Mouse (Mus musculus): ENCODE measurements around the gene Wdr70. TPM values are rescaled to one million over a fixed set of nuclear protein-coding genes. Genes with fewer than 3 reads are reported as not detected.
A peak's percentile ranks its signal among the peaks of the same experiment; 100 is the strongest.

Gene Wdr70
- polyA plus RNA-seq, 1 experiment from 2014 or later, result 43.0 TPM

DNA sequence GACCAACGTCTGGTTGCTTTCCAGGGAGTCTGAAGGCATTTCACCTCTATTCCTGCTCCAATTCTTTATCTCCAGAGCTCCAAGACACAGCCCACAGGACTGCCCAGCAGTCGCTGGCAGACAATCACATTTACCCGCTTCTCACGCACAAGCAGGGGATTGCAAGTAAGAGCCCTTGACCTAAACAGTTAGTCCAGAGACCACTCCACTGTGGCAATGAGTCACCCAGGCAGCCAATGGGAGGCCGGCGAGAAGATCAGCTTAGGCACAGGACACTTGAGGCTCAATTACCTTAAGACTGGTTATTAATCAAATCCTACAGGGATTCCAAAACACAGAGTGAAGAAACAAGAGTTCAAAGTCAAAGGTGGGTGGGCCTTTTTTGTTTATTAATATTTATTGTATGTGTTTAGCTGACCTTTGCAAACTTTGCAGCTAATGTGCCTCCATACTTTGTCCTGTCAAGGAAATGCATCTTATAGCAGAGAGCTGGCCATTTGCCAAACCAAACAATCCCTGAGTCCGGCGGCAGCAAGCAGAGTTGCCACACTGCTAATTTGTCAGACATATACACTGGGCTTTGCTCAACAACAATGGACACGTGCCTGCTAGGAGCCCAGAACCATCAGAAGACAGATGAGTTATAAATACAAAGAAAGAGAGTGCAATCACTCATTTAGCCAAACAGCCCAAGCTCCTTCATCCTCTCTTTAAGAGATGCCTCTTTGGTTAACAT lies 207.3 kb downstream of the Wdr70 start:
- Histone ChIP-seq H3K4me1 (ENCODE audit: control insufficient read depth, insufficient read depth, low read length) (peaks cover 9% of the 10 kb centered on the region; the same call in 1 of the 2 replicates), H3K27ac (ENCODE audit: low read length) (peak overlapping the region; percentile 16), H3K9ac (ENCODE audit: low read length) (no peak overlapping the region), H3K4me2 (ENCODE audit: low read depth, low read length) (no peak overlapping the region), H3K27me3 (ENCODE audit: control insufficient read depth, insufficient read depth, low read length) (no peaks in the 10 kb centered on the region), H3K4me3 (replicated peaks; ENCODE audit: low read length) (no peak overlapping the region), H3K9me3 (replicated peaks; ENCODE audit: control insufficient read depth, low read length) (no peaks in the 10 kb centered on the region), H3K36me3 (ENCODE audit: control insufficient read depth, insufficient read depth, low read length) (no peaks in the 10 kb centered on the region)
- ATAC-seq (ENCODE audit: insufficient read depth, low FRiP score), result peak; percentile 59
- 31% methylated on average over 9 of the region's 9 CpGs for WGBS

DNA sequence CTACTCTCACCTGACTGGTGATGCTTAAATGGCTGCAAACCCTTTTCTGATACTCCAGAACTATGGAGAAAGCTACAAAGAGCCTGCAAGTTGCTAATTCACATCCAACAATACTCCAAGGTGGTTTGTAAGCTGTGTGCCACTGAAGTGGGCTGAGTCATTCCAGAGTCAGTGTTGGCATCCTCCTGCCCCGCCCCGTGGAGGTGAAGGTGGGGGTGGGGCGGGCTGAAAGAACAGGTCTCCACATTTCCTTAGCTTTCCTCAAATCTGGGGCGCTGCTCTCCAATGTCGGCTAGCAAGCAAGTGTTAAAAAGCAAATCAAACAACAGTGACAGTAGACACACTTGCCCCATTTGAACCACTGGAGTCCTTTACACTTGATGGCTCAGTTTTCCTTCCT lies 208.7 kb downstream of the Wdr70 start:
- Histone ChIP-seq H3K4me3 (replicated peaks; ENCODE audit: low read length) (no peak overlapping the region), H3K27ac (ENCODE audit: low read length) (no peak overlapping the region), H3K9me3 (replicated peaks; ENCODE audit: control insufficient read depth, low read length) (no peaks in the 10 kb centered on the region), H3K4me2 (ENCODE audit: low read depth, low read length) (no peak overlapping the region), H3K36me3 (ENCODE audit: control insufficient read depth, insufficient read depth, low read length) (no peaks in the 10 kb centered on the region), H3K27me3 (ENCODE audit: control insufficient read depth, insufficient read depth, low read length) (no peaks in the 10 kb centered on the region), H3K4me1 (ENCODE audit: control insufficient read depth, insufficient read depth, low read length) (peaks cover 9% of the 10 kb centered on the region; the same call in 1 of the 2 replicates), H3K9ac (ENCODE audit: low read length) (no peak overlapping the region)
- no peak for ATAC-seq (ENCODE audit: insufficient read depth, low FRiP score)
- WGBS, result 71% methylated on average over 5 of the region's 5 CpGs

DNA sequence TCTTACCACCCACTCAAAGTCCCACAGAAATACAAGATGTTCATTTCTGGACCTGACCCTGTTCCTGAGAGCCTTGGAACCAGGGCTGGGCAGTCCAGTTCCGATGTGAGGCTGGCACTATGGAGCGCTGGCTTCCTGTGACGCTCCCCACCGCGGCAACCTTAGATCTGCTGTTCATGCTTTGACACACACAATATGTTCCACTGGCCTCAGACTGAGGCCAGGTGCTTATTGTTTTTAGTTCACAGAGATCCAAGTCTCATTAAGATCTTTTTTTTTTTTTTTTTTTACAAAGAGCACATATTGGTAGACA lies 209.7 kb downstream of the Wdr70 start:
- WGBS, result 80% methylated on average over 5 of the region's 5 CpGs
- Histone ChIP-seq H3K4me3 (replicated peaks; ENCODE audit: low read length) (no peak overlapping the region), H3K36me3 (ENCODE audit: control insufficient read depth, insufficient read depth, low read length) (no peaks in the 10 kb centered on the region), H3K9ac (ENCODE audit: low read length) (no peak overlapping the region), H3K27me3 (ENCODE audit: control insufficient read depth, insufficient read depth, low read length) (no peaks in the 10 kb centered on the region), H3K27ac (ENCODE audit: low read length) (no peak overlapping the region), H3K9me3 (replicated peaks; ENCODE audit: control insufficient read depth, low read length) (no peaks in the 10 kb centered on the region), H3K4me2 (ENCODE audit: low read depth, low read length) (no peak overlapping the region), H3K4me1 (ENCODE audit: control insufficient read depth, insufficient read depth, low read length) (peaks cover 9% of the 10 kb centered on the region; the same call in 1 of the 2 replicates)
- ATAC-seq (ENCODE audit: insufficient read depth, low FRiP score), result no peak

DNA sequence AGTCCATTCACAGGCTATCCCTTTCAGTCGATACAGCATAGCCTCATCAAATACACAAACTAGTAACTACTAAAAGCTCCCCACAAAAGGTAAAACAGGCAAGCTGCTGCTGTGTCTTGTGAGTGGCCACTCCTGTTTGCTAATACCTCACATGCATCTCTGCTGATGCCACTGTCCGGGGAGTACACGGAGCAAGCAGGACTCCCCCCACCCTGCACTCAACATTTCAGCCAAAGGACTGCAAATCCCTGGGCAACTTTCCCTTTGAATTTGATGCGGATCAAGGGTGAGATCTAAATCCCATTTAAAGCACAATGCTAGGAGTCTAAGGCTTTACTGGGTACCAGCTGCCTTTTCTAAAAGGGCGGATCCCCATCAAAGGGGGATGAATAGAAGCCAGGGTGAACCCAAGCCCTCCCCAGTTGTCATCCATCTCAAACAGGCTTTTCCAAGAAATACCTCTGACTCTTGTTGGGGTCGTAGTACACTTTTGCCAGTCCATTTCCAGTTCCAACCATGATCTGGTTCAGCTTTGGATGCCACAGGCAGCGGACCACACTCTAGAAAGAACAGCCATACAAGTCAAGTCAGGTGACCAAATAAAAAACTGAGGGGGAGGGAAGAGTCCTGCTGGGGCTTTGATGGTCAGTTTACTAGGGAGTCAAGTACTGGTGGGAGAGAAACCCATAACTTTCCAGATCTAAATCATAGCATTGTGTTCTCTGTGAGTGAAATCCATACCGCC lies 210.2 kb downstream of the Wdr70 start:
- Histone ChIP-seq H3K4me1 (ENCODE audit: control insufficient read depth, insufficient read depth, low read length) (peaks cover 9% of the 10 kb centered on the region; the same call in 1 of the 2 replicates), H3K4me2 (ENCODE audit: low read depth, low read length) (no peak overlapping the region), H3K9ac (ENCODE audit: low read length) (no peak overlapping the region), H3K27me3 (ENCODE audit: control insufficient read depth, insufficient read depth, low read length) (no peaks in the 10 kb centered on the region), H3K4me3 (replicated peaks; ENCODE audit: low read length) (no peak overlapping the region), H3K27ac (ENCODE audit: low read length) (no peak overlapping the region), H3K36me3 (ENCODE audit: control insufficient read depth, insufficient read depth, low read length) (0 out of 2 replicates have a peak, but pooled peaks cover 2% of the 10 kb centered on the region), H3K9me3 (replicated peaks; ENCODE audit: control insufficient read depth, low read length) (no peaks in the 10 kb centered on the region)
- WGBS, result 84% methylated on average over 8 of the region's 8 CpGs
- no peak for ATAC-seq (ENCODE audit: insufficient read depth, low FRiP score)

DNA sequence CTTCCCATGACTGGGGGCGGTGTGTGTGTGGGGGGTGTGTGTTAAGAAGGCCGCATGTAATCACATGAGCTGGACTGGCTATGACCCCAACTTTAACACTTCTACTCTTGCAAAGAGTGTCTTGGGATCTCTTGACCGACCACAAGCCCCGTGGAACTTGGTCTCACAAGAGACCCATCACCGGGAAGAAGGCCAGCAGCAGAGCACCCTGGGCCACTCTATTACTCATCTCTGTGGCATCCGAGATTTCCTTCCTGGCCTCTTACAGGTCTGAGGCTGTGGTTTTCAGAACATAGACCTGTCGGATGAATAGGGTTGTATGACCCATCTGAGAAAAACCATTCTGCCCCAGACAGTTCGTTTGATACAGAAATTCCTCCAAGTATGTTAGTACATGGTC lies 212.4 kb downstream of the Wdr70 start:
- Histone ChIP-seq H3K4me3 (replicated peaks; ENCODE audit: low read length) (no peak overlapping the region), H3K27ac (ENCODE audit: low read length) (no peak overlapping the region), H3K27me3 (ENCODE audit: control insufficient read depth, insufficient read depth, low read length) (no peaks in the 10 kb centered on the region), H3K9ac (ENCODE audit: low read length) (no peak overlapping the region), H3K4me2 (ENCODE audit: low read depth, low read length) (no peak overlapping the region), H3K4me1 (ENCODE audit: control insufficient read depth, insufficient read depth, low read length) (peaks cover under 1% of the 10 kb centered on the region; the same call in 1 of the 2 replicates), H3K36me3 (ENCODE audit: control insufficient read depth, insufficient read depth, low read length) (0 out of 2 replicates have a peak, but pooled peaks cover 2% of the 10 kb centered on the region), H3K9me3 (replicated peaks; ENCODE audit: control insufficient read depth, low read length) (no peaks in the 10 kb centered on the region)
- 83% methylated on average over 8 of the region's 8 CpGs for WGBS
- ATAC-seq (ENCODE audit: insufficient read depth, low FRiP score), result no peak

DNA sequence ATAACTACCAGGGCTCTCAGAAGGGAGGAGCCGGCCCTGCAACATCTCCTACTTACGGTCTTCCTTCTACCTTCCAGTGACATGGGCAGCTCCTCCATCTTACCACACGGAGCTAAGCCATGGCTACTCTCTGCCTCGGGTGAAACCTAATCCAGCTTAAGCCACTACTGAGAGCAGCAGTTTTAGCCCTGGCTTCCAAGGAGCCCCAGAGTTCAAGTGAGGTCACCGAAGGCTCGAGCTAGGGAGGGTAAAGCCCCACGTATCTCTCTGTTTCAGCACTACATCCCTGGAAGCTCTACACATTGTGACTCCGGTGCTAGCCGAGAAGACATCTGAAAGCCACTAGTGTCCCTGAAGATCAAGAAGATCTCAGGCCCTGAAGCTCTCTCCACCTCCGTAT lies 213.9 kb downstream of the Wdr70 start:
- no peak for ATAC-seq (ENCODE audit: insufficient read depth, low FRiP score)

DNA sequence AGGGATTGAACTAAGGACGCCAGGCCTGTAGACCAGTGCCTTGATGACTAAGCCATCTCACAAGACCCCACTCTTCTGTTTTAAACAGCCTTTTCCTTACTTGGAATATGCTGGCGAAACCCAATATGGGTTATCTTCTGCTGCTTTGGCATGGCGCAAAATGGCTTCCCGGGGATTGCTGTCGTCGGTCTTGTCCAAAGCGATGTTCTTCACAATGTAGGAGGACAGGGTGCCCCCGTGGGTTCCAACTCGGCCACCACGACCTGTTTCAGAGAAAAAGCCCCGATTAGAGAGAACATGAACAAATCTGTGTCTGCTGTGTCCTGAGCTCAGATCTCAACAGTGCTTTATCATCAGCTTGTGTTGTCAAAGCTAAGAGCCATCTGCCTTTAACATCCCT lies 214.8 kb downstream of the Wdr70 start:
- ATAC-seq (ENCODE audit: insufficient read depth, low FRiP score), result no peak
- WGBS, result 90% methylated on average over 11 of the region's 11 CpGs
- H3K27ac ChIP-seq (ENCODE audit: low read length), result no peak overlapping the region
- H3K4me1 ChIP-seq (ENCODE audit: control insufficient read depth, insufficient read depth, low read length), result no peaks in the 10 kb centered on the region
- no peak overlapping the region for H3K9ac ChIP-seq (ENCODE audit: low read length)
- no peaks in the 10 kb centered on the region for H3K9me3 ChIP-seq (replicated peaks; ENCODE audit: control insufficient read depth, low read length)
- no peaks in the 10 kb centered on the region for H3K27me3 ChIP-seq (ENCODE audit: control insufficient read depth, insufficient read depth, low read length)
- no peak overlapping the region for H3K4me3 ChIP-seq (replicated peaks; ENCODE audit: low read length)
- 0 out of 2 replicates have a peak, but pooled peaks cover 2% of the 10 kb centered on the region for H3K36me3 ChIP-seq (ENCODE audit: control insufficient read depth, insufficient read depth, low read length)
- no peak overlapping the region for H3K4me2 ChIP-seq (ENCODE audit: low read depth, low read length)

More for the DNA sequence above, 213.9 kb downstream of the Wdr70 start:
- H3K4me2 ChIP-seq (ENCODE audit: low read depth, low read length), result no peak overlapping the region
- H3K4me3 ChIP-seq (replicated peaks; ENCODE audit: low read length), result no peak overlapping the region
- no peak overlapping the region for H3K9ac ChIP-seq (ENCODE audit: low read length)
- no peaks in the 10 kb centered on the region for H3K9me3 ChIP-seq (replicated peaks; ENCODE audit: control insufficient read depth, low read length)
- H3K4me1 ChIP-seq (ENCODE audit: control insufficient read depth, insufficient read depth, low read length), result no peaks in the 10 kb centered on the region
- 65% methylated on average over 10 of the region's 10 CpGs for WGBS
- 0 out of 2 replicates have a peak, but pooled peaks cover 2% of the 10 kb centered on the region for H3K36me3 ChIP-seq (ENCODE audit: control insufficient read depth, insufficient read depth, low read length)
- H3K27ac ChIP-seq (ENCODE audit: low read length), result no peak overlapping the region
- H3K27me3 ChIP-seq (ENCODE audit: control insufficient read depth, insufficient read depth, low read length), result no peaks in the 10 kb centered on the region

DNA sequence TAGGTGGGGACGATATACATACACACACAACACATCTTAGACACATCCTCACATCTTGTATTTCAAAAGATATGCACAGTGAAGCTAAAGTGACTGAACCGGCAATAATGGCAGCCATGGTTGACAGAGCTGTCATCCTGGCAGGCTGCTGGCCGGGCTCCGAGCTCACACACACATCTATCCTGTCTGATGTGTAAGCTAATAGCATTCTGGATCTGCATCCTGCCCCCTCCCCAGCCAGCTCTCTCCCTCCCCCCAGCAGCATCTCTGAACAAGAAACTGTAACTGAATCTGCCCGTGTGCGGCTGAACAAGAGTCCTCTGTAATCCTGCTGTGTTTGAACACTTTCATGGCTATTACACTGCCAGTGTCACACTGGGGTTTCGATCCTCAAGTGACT lies 219.1 kb downstream of the Wdr70 start:
- Histone ChIP-seq H3K9me3 (replicated peaks; ENCODE audit: control insufficient read depth, low read length) (no peaks in the 10 kb centered on the region), H3K36me3 (ENCODE audit: control insufficient read depth, insufficient read depth, low read length) (0 out of 2 replicates have a peak, but pooled peaks cover 2% of the 10 kb centered on the region), H3K4me3 (replicated peaks; ENCODE audit: low read length) (no peak overlapping the region), H3K4me1 (ENCODE audit: control insufficient read depth, insufficient read depth, low read length) (no peaks in the 10 kb centered on the region), H3K27me3 (ENCODE audit: control insufficient read depth, insufficient read depth, low read length) (no peaks in the 10 kb centered on the region), H3K27ac (ENCODE audit: low read length) (no peak overlapping the region), H3K9ac (ENCODE audit: low read length) (no peak overlapping the region), H3K4me2 (ENCODE audit: low read depth, low read length) (no peak overlapping the region)
- WGBS, result 71% methylated on average over 7 of the region's 7 CpGs
- ATAC-seq (ENCODE audit: insufficient read depth, low FRiP score), result no peak

DNA sequence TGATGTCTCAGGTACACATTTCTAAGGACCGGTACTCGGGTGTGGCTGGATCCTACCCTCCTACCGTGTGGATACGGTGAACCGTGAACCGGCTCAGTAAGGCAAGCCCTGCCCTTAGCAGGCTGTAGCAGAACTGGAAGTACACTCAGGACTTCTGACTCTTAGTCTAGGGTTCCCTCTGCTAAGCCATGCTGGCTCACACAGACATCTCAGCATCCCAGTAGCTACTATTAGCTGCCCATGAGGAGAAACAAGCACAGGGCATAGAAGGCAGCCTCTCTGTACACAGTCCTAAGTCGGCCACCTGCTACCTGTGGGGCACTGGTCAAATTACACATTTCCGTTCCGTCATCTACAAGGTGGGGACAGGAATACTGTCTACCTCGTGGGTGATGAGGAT lies 220.1 kb downstream of the Wdr70 start:
- Histone ChIP-seq H3K4me2 (ENCODE audit: low read depth, low read length) (no peak overlapping the region), H3K9me3 (replicated peaks; ENCODE audit: control insufficient read depth, low read length) (no peaks in the 10 kb centered on the region), H3K36me3 (ENCODE audit: control insufficient read depth, insufficient read depth, low read length) (0 out of 2 replicates have a peak, but pooled peaks cover under 1% of the 10 kb centered on the region), H3K4me3 (replicated peaks; ENCODE audit: low read length) (no peak overlapping the region), H3K4me1 (ENCODE audit: control insufficient read depth, insufficient read depth, low read length) (no peaks in the 10 kb centered on the region), H3K27me3 (ENCODE audit: control insufficient read depth, insufficient read depth, low read length) (no peaks in the 10 kb centered on the region), H3K9ac (ENCODE audit: low read length) (no peak overlapping the region), H3K27ac (ENCODE audit: low read length) (no peak overlapping the region)
- WGBS, result 77% methylated on average over 10 of the region's 10 CpGs
- no peak for ATAC-seq (ENCODE audit: insufficient read depth, low FRiP score)
